Mouse (Mus musculus): ENCODE measurements at regions not wholly inside any gene's neighbourhood (a gene's known extent, or its start where the extent isn't known, plus 50 kb on each side); places are given as distances from the start of the nearest gene placed in this dataset.

GRCm38 (mm10) chr2:146593291-146593690, 81.1 kb upstream of the Ralgapa2 start:
- TF ChIP-seq CTCF (IDR thresholded peaks at IDR 0.05; ENCODE audit: extremely low read depth, insufficient read depth, low read length) (no peak), POLR2A (IDR thresholded peaks at IDR 0.05; ENCODE audit: extremely low read depth, insufficient read depth, low read length) (no peak)
